Mouse (Mus musculus): ENCODE data around the gene Rara. TPM values are rescaled to one million over a fixed set of nuclear protein-coding genes. Genes with fewer than 3 reads are reported as not detected.

The Rara gene
- polyA plus RNA-seq (2015; fragmentation: Nextera tagmentation; extraction: Ambion mirVana): 22.2 and 22.4 TPM in 2 replicates

- 8% methylated on average over 21 of the region's 21 CpGs for WGBS
- Histone ChIP-seq H3K9me3 (ENCODE audit: control insufficient read depth) (no peaks in the 10 kb centered on the region), H3K4me2 (replicated peaks; ENCODE audit: low read depth) (peak within 1 kb of the TSS; percentile 83), H3K27me3 (replicated peaks; ENCODE audit: control insufficient read depth, insufficient read depth, low read length) (no peaks in the 10 kb centered on the region), H3K4me3 (ENCODE audit: low read depth, low read length) (peak within 1 kb of the TSS; percentile 51), H3K27ac (ENCODE audit: low read depth, low read length) (no peak within 1 kb of the TSS; the same call in 1 of the 2 replicates), H3K36me3 (ENCODE audit: control insufficient read depth, insufficient read depth) (no peaks in the 10 kb centered on the region), H3K9ac (ENCODE audit: low read depth, low read length) (peak within 1 kb of the TSS; percentile 50), H3K4me1 (replicated peaks; ENCODE audit: control insufficient read depth, insufficient read depth, low read length) (peaks cover 41% of the 10 kb centered on the region)
- ATAC-seq: no peak
- TF ChIP-seq CTCF (IDR thresholded peaks at IDR 0.05; ENCODE audit: low read depth): 0 out of 2 replicates have a peak, but pooled peaks have one; percentile 10
Measured at GRCm38 (mm10) chr11:98927438-98928076, at the start of gene Rara. Gene Rara, plus strand, starts transcription at chr11:98927818.

- 0 out of 2 replicates have a peak, but pooled peaks have one; percentile 19 for ATAC-seq
- Histone ChIP-seq H3K27ac (ENCODE audit: low read depth, low read length) (no peak overlapping the region), H3K4me1 (replicated peaks; ENCODE audit: control insufficient read depth, insufficient read depth, low read length) (no peaks in the 10 kb centered on the region), H3K4me2 (replicated peaks; ENCODE audit: low read depth) (no peak overlapping the region), H3K9me3 (ENCODE audit: control insufficient read depth) (no peaks in the 10 kb centered on the region), H3K4me3 (ENCODE audit: low read depth, low read length) (no peak overlapping the region), H3K9ac (ENCODE audit: low read depth, low read length) (no peak overlapping the region), H3K36me3 (ENCODE audit: control insufficient read depth, insufficient read depth) (peaks cover 63% of the 10 kb centered on the region), H3K27me3 (replicated peaks; ENCODE audit: control insufficient read depth, insufficient read depth, low read length) (no peaks in the 10 kb centered on the region)
- no peak for TF ChIP-seq CTCF (IDR thresholded peaks at IDR 0.05; ENCODE audit: low read depth)
- 85% methylated on average over 3 of the region's 3 CpGs for WGBS
Measured at GRCm38 (mm10) chr11:98887703-98888102, 39.9 kb upstream of the Rara start.

- Histone ChIP-seq H3K9ac (ENCODE audit: low read depth, low read length) (no peak overlapping the region), H3K4me3 (ENCODE audit: low read depth, low read length) (no peak overlapping the region), H3K27me3 (replicated peaks; ENCODE audit: control insufficient read depth, insufficient read depth, low read length) (no peaks in the 10 kb centered on the region), H3K4me1 (replicated peaks; ENCODE audit: control insufficient read depth, insufficient read depth, low read length) (no peaks in the 10 kb centered on the region), H3K9me3 (ENCODE audit: control insufficient read depth) (no peaks in the 10 kb centered on the region), H3K4me2 (replicated peaks; ENCODE audit: low read depth) (no peak overlapping the region), H3K36me3 (ENCODE audit: control insufficient read depth, insufficient read depth) (peaks cover 77% of the 10 kb centered on the region), H3K27ac (ENCODE audit: low read depth, low read length) (no peak overlapping the region)
- no peak for ATAC-seq
- no peak for TF ChIP-seq CTCF (IDR thresholded peaks at IDR 0.05; ENCODE audit: low read depth)
- WGBS: 94% methylated on average over 4 of the region's 4 CpGs
Measured at GRCm38 (mm10) chr11:98889077-98889476, 38.5 kb upstream of the Rara start.

GRCm38 (mm10) chr11:98889977-98890376 lies 37.6 kb upstream of the Rara start:
- Histone ChIP-seq H3K9me3 (ENCODE audit: control insufficient read depth) (no peaks in the 10 kb centered on the region), H3K36me3 (ENCODE audit: control insufficient read depth, insufficient read depth) (peaks cover 86% of the 10 kb centered on the region), H3K4me3 (ENCODE audit: low read depth, low read length) (no peak overlapping the region), H3K9ac (ENCODE audit: low read depth, low read length) (no peak overlapping the region), H3K27me3 (replicated peaks; ENCODE audit: control insufficient read depth, insufficient read depth, low read length) (no peaks in the 10 kb centered on the region), H3K27ac (ENCODE audit: low read depth, low read length) (no peak overlapping the region), H3K4me1 (replicated peaks; ENCODE audit: control insufficient read depth, insufficient read depth, low read length) (no peaks in the 10 kb centered on the region), H3K4me2 (replicated peaks; ENCODE audit: low read depth) (no peak overlapping the region)
- TF ChIP-seq CTCF (IDR thresholded peaks at IDR 0.05; ENCODE audit: low read depth): no peak
- 84% methylated on average over 5 of the region's 5 CpGs for WGBS
- no peak for ATAC-seq

DNA sequence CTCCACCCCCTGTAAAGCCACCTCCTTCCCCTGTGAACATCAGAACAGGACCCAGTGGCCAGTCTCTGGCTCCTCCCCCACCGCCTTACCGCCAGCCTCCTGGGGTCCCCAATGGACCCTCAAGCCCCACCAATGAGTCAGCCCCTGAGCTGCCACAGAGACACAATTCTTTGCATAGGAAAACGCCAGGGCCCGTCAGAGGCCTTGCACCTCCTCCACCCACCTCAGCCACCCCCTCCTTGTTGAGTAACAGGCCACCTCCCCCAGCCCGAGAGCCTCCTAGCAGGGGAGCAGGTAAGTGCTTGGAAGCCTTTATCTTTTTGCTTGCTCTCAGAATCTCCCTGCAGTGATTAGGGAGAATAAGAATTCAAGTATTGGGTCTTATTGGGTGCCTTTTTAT lies 35.2 kb upstream of the Rara start:
- Histone ChIP-seq H3K36me3 (ENCODE audit: control insufficient read depth, insufficient read depth) (peaks cover 89% of the 10 kb centered on the region), H3K27ac (ENCODE audit: low read depth, low read length) (no peak overlapping the region), H3K4me2 (replicated peaks; ENCODE audit: low read depth) (no peak overlapping the region), H3K27me3 (replicated peaks; ENCODE audit: control insufficient read depth, insufficient read depth, low read length) (no peaks in the 10 kb centered on the region), H3K9ac (ENCODE audit: low read depth, low read length) (no peak overlapping the region), H3K9me3 (ENCODE audit: control insufficient read depth) (no peaks in the 10 kb centered on the region), H3K4me1 (replicated peaks; ENCODE audit: control insufficient read depth, insufficient read depth, low read length) (no peaks in the 10 kb centered on the region), H3K4me3 (ENCODE audit: low read depth, low read length) (no peak overlapping the region)
- WGBS: 73% methylated on average over 5 of the region's 5 CpGs
- no peak for TF ChIP-seq CTCF (IDR thresholded peaks at IDR 0.05; ENCODE audit: low read depth)
- ATAC-seq: no peak

GRCm38 (mm10) chr11:98900529-98901125 lies 27.0 kb upstream of the Rara start:
- H3K27ac ChIP-seq (ENCODE audit: low read depth, low read length): no peak overlapping the region

More at GRCm38 (mm10) chr11:98900529-98901125, 27.0 kb upstream of the Rara start:
- 68% methylated on average over 12 of the region's 12 CpGs for WGBS
- no peak for ATAC-seq
- no peaks in the 10 kb centered on the region for H3K9me3 ChIP-seq (ENCODE audit: control insufficient read depth)
- H3K9ac ChIP-seq (ENCODE audit: low read depth, low read length): no peak overlapping the region
- TF ChIP-seq CTCF (IDR thresholded peaks at IDR 0.05; ENCODE audit: low read depth): no peak
- no peaks in the 10 kb centered on the region for H3K27me3 ChIP-seq (replicated peaks; ENCODE audit: control insufficient read depth, insufficient read depth, low read length)
- peaks cover 65% of the 10 kb centered on the region for H3K36me3 ChIP-seq (ENCODE audit: control insufficient read depth, insufficient read depth)
- no peaks in the 10 kb centered on the region for H3K4me1 ChIP-seq (replicated peaks; ENCODE audit: control insufficient read depth, insufficient read depth, low read length)
- H3K4me3 ChIP-seq (ENCODE audit: low read depth, low read length): no peak overlapping the region
- H3K4me2 ChIP-seq (replicated peaks; ENCODE audit: low read depth): no peak overlapping the region
